Mouse (Mus musculus) embryo, embryonic 10 days (tissue): ENCODE measurements at regions not wholly inside any gene's neighbourhood (a gene's known extent, or its start where the extent isn't known, plus 50 kb on each side); places are given as distances from the start of the nearest gene placed in this dataset.
"Not testable (repeated sequence)": the region's sequence is repeated elsewhere in the genome, so short reads cannot be mapped to it uniquely, and the experiment has no call there.

Experiments used
- DNase-seq: peaks from one replicate; pipeline ENCODE4 v3.0.0-alpha.2; 2015; ENCODE audit warnings: low spot score

DNA sequence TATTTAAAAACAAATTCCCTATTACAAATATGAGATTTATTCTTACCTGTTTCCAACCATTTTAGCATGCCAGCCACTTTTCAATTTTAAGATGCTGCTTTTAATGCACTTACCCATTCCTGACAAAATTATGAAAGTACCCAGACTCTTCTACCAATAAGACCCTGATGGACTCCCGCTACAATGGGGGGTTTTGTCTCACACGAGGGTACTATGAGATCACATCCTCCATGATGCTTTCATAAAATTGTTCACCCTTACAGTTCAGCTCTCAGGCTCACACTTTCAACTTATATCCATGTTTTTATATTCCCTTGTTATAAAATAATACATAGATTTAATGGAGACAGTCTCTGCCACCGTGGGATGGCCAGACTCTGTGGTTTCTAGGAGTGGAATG is 68.1 kb upstream of the Adamts18 start:
- no peak for DNase-seq

DNA sequence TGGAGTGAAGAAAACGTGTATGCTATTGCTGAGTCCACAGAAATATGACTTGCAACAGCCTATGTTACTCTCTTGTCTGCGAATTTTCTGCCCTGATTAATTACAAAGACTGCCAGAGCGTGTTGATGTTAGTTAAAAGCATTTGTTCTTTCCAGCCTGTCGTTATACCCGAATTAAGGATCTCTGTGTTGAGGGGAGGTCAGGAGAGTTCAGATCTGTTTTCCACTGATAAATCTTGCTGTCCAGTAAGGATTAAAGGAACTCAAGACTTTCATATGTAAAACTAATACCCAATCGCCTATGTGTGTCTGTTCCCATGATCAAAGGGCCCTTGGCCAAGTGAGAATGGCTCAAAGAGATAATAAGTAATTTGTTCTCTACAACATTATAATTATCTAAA is 68.7 kb upstream of the Adamts18 start:
- DNase-seq, result peak; percentile 15

DNA sequence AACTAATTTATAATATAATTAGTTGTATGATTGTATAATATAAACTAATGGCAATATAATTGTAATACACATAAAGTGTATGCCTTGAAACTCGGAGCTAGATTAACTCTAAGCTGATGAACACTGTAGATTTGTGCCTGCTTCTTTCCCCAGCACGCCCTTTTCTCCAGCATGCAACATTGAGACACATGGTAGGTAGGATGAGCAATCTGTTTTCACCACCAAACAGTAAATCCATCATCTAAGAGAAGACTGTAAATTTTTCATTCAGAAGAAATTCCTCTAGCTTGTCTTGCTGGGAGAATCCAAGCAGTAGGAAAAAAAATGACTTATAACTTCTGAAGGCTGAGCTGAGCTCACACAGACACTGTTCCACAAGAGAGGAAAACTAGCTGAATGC is 71.8 kb upstream of the Adamts18 start:
- no peak for DNase-seq

DNA sequence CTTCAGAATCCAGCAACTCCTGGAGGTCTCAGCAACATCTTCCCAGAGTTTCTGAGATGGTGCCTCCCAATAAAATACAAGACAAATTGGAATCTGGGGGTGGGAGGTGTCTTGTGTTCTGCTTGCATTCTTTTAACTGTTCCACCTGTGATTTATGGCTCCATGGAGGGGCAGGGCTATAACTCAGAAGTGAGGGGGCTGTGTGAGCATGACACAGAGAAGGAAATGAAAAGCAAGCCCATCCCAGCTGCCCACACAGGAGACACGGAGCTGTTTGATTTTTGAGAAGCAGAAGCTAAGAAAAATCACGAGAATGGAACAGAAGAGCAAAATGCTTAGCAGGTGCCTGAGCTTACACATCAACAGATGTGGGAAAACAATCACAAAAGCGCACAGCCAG is 74.8 kb upstream of the Adamts18 start:
- DNase-seq, result no peak

DNA sequence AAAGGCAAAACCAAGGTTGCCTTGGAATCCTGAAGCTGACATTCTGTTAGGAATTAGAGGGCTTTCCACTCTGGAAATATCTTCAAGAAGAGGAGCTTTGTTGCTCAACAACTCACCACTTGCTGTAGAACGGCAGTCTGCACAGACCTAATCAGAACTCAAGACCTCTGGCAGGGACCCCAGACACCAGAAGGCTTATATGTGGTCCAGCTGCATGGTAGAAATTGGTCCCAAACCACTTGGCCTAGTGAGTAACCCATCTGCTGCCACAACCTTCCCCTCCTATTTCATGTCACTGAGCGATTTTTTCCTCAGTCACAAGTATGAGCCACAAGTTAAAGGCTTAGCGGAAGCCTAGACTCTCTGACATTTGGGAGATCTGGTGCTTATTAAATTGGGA is 105.2 kb upstream of the Adamts18 start:
- no peak for DNase-seq

DNA sequence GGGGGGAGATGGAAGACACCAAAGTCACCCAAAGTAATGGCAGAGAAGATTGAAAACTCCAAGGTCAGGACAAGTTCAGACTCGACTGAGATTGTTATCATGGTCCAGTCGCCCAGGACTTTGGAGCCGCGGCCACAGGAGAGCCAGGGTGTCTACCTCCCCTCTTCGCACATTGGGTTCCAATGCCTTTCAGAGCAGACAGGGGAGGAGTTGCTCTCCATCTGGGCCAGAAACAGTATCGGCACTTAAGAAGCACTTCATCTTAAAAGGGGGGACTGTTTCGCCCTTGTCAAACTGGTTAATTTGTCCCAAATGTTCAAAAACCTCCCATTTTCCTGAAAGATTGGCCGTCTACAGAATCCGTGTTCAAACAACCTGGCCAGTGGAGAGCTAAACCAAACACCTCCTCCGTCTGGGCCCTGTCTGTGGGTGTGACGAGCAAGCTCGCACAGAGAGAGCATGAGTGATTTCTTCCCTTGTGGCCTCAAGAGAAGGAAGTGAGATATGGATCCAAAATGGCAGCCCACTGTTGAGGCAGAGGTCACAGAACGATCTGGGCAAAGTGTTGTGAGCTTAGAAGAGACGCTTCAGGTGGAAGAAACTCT is 108.0 kb upstream of the Adamts18 start:
- DNase-seq, result no peak

DNA sequence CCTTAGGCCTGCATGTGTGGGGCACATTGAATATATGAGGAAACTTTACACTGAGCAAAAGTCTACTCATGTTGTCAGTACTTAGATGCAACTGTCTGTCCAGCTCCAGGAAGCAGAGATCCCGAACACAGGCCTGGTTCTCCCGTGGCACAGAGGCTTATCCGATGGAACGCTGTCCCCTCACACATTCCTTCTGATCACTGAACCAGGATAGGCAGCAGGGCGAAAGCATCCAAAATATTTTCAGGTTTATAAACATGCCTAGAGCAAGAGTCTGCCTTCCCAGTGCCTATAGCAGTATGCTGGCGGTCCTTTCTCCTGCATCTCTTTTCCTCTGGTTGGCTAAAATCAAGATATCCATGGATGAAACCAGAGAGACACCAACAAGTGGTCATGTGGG is 109.3 kb upstream of the Adamts18 start:
- DNase-seq, result no peak

DNA sequence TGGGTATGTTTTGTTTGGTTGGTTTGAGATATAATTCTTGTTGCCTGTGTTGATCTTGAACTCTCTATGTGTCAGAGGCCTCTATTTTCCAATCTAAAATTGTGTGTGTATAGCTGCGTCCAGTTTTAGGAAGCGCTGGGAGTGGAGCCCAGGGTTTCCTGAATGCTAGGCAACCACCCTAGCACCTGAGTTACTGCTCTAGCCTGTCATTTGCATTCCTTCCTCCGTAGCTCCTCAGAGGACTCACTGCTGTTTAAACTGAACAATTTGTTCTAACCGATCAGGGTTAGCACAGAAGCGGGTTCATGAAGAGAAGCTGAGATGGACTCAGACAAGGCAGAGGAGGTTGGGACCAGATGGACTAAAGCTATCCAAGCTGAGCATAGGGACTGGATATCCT is 127.3 kb upstream of the Adamts18 start:
- DNase-seq, result no peak

DNA sequence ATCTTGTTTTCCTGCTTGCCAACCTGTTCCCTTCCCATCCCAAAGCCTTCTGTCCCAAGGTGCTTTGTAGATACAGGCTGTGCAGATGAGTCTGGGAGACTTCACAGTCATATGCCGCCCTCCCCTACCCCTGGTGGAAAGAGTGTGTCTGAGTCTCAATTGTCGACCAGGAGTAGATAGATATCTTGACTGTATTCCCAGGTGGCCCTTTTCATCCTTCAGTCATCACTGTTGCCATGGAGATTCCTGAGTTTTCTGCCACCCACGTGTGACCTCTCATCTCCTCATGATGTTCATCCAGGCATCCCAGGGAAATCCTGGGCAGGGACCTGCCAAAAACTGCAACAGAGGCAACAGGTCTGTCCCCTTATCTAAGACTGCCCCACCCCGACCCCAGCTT is 128.1 kb upstream of the Adamts18 start:
- no peak for DNase-seq

DNA sequence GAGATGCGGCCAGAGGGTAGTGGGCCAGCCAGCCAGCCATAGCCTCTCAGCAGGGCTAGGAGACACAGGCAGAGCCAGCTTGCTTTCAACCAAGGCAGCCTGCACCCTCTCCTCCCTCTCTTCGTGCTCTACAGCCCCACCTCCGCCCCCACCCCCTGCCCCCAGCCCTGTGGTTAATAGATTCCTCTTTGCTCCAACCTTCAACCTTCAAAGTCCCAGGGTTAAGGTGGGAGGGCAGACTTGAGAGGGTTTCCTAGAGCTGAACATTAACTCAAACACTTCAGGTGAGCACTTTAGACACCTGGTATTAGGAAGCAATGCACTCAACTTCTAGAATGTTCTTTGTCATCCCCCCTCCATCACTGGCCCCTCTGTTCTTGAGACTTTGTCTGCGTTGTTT is 128.5 kb upstream of the Adamts18 start:
- no peak for DNase-seq

DNA sequence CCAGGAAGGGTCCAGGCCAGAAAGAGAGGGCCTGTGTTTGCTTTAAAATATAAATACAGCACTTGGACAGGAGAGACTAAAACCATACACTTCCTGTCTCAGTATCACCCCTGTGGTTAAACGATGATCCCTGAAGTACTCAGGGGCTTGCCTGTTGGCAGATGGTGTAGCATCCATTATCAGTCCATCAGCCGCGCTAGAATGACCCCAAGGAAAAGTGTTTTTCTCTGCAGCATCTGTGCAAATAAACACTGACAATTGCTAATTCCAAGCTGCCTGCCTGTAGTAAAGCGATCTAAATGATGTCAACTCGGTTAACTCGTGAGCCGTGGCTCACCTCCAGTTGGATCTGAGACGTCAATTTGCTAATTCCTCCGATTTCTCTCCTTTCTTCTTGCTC is 130.4 kb upstream of the Adamts18 start:
- peak; percentile 16 for DNase-seq

DNA sequence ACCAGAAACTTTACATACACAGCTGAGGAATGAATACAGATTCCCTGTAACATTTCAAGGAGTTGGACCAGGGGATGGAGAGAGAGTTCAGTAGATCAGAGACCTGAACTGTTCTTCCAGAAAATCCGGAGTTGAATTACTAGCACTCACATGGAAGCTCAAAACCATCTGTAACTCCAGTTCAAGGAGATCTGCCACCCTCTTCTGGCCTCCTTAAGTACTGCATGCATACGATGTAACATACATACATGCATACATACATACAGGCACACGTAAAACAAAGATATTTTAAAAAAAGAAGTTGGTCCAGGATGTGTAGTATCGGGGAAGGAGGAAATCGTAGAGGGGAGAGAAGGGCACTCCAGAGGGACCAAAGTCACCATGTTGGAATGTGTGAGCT is 131.3 kb upstream of the Adamts18 start:
- DNase-seq, result peak; percentile 27

DNA sequence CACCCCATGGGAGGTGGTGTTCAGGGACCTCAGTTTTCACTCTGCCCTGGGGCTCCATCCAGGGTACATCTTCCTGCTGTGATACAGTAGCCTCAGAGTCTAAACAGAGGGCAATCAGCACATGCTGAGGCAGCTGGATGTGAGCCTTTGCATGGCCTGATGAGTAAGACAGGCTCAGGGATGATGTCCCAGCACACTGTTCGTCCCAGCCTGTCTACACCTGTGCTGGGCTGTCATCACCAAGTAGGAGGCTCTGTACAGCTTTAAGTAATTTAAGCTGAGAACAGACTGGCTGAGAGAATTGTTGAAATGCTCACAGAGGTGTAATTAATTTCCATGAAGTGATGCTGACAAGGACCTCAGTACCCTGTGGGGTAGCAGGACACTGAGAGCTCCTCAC is 132.8 kb upstream of the Adamts18 start:
- no peak for DNase-seq

DNA sequence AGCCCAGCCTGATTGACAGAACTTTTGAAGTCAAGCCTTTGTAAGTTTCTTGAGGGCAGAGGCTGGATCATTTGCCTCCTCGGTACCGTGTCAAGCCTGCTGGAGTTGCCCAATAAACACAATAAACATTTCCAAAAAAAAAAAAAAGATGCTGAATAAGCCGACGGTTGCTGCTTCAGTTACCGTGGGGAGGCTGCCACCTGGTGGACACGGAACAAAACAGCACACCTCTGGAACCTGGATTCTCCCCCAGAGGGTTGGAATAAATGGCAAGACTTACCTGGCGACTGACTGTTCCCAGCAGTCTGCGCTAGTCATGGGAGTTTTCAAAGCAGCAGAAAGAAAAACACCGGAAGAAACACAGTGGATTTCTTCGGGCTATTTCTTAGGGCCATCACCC is 136.3 kb upstream of the Adamts18 start:
- DNase-seq, result peak; percentile 80

DNA sequence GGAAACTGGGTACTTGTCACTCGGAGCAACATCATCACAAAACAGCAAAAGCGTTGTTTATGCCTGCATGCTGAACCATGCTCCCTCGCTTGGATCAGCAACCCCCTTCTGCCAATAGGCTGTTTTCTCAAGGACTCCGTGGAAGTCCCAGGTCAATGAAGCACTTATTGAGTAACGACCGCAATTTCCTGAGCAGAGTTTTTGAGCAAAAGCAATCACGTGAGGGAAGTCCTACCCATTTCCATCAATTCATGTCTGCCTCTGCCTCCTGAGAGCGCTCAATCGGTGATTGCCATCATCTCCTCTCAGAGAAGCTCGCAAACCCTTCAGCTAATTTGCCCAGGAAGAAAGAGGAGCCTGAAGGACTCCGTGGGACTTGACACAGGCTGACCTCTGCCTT is 136.9 kb upstream of the Adamts18 start:
- DNase-seq, result peak; percentile 40

DNA sequence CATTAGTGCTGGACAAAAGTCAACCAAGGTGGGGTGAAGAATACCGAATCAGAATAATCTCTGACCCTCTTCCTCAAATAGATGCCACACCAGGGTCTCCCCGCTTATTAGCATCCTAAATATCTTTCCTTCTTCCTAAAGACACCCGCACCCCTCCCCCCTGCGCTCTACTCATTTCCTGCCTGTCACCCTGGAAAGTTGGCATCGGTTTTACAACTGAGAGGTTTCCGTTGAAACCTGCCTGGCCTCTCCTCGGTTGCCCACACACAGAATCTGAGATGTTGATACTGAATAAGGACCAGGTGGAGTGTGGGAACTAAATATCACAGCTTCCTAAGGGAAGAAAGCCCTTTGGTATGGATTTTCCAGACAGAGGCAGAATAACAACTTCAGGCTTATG is 137.4 kb upstream of the Adamts18 start:
- no peak for DNase-seq

DNA sequence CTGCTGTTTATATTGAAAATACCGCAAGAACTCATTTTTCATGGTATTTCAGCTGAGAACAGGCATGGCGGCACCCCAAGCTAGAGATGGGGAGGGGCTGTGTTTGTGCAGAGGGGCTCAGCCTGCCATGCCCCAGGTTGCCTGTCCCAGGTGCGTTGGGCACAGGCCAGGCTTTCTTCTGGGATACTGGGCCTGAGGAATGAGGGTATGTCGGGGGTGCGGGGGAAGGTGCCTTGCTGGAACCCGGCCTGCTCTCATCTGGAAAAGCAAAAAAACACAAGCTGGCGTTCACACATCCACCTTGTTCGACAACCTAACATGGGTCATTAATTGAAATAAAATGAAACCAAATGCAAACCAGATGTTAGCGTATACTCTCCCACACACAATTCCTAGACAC is 142.2 kb upstream of the Adamts18 start:
- no peak for DNase-seq

DNA sequence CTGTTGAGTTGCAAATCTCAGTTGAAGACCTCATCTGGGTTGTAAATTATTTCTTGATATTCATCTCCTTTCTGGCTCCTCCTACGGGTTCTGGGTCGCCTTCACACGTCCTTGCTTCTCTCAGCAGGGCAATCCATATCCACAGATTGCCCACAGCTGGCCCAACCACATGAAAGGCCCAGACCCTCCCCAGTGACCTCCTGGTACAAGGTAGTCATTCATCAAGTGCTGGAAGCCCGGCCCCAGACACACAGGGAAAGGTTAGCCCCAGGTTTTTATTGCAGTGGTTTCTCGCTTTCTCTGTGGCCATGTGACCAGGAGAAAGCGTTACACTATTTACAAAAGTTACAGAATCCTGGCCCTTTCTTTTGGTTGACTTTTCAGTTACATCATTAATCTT is 134.5 kb upstream of the Nudt7 start:
- peak; percentile 69 for DNase-seq

DNA sequence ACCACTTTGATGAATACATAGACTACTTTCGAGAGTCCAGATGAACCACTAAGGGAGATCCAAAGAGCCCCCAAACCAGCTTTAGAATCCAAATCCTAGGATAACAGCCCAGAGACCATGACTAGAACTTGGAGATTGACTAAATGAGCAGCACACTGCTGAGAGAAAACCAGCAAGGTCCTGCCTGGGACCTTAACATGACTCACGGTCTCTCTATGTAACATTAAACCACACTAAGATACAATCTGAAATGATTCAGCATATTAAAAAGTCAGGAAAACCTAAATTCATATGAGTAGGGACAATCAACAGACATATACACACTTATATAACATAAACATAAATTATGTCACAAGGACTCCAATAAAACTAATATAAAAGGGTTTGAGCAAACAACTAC is 131.7 kb upstream of the Nudt7 start:
- DNase-seq, result no peak

DNA sequence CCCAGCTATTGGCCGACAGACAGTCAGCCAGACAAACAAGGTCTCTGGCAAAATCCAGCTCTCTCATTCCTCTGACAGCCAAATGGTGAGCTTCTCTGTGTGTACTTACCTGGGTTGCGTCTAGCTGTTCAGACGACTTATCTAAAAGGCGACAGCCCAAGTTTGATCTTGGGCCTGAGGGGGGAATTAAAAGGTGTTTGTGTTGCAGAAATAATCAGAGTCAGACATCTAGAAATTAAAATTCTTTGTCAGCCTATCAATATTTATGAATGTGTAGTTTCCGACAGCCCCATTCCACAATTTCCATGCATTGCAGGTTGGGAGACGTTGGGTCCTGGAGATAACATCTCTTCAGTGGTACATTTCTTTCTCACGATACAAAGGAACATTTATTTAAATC is 128.9 kb upstream of the Nudt7 start:
- DNase-seq, result no peak

DNA sequence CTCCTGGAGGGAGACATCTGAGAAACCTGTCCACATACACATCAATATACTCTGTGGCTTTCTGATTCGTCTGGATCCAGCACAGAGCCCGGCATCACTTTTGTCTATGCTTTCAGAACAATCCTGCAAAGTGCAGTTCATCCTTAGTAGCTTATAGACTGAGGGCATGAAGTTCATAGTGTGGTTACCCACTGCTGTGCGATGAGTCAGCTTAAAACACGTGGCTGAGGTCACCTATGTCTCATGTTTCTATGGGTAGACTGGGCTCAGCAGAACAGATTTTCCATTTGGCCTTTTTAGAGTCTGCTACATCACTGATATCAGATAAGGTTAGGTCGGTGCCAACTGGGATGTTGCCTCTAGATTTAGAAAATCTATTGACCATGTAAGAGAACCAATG is 126.8 kb upstream of the Nudt7 start:
- no peak for DNase-seq

DNA sequence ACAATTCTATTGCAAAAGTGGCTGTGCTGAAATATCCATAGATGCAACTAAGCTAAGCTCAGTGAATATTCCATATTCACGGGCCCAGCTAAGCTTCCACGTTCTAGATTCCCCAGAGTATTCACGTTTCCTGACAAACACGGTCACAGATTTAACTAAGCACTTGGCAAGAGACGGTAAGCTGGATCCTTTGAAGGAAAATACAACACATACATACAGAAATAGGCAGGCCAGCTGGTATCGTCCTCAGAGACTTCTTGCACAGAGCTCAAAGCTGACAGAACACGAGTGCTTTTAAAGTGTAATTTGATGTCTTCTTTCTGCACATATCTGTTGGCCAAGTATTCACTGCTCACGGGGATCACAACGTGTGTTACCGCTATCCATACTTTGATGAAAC is 126.3 kb upstream of the Nudt7 start:
- no peak for DNase-seq

DNA sequence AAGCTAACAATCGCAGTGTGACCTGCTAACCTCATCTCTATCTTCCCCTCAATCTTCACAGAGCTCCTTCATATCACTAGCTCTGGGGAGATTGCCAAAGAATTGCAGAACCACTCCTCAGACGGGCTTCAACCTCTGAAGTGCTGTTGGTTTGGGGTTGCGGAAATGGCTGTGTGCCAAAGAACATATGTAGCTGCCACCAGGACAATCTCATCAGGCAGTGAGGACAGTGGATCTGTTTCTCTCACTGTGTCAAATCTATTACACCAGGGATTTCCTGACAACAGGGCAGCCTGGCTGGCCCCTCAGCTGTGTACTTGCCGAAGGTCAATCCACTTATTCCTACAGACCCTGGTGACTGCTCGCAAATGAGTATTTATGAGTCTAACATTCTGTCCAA is 115.0 kb upstream of the Nudt7 start:
- peak; percentile 8 for DNase-seq

DNA sequence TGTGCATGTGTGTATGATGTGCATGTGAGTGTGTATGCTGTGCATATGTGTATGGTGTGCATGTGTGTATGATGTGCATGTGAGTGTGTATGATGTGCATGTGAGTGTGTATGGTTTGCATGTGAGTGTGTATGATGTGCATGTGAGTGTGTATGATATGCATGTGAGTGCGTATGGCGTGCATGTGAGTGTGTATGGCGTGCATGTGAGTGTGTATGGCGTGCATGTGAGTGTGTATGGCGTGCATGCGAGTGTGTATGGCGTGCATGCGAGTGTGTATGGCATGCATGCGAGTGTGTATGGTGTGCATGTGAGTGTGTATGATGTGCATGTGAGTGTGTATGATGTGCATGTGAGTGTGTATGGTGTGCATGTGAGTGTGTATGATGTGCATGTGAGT is 103.2 kb upstream of the Nudt7 start:
- not testable (repeated sequence) for DNase-seq

DNA sequence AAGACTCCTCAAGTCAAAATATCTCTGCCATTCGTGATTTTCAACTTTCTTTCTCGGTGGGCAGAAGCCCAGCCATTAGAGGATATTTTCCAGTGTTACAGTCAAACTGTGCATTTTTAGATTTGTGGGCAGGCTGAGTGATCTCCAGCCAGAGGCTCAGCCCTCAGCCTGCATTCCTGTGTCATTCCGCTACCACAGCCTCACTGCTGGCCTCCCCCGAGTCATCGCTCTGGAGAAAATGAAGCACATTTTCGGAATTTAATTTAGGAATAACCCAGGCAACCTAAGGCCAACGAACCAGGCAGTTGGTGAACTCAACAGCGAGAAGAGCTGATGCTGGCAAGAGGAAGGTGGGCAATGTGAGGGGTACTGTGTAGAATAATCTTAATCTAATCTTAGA is 80.9 kb upstream of the Nudt7 start:
- DNase-seq, result no peak
